Mouse (Mus musculus) neural tube, embryonic 15.5 days (tissue): ENCODE results near the gene Actbl2. TPM values are rescaled to one million over a fixed set of nuclear protein-coding genes. Genes with fewer than 3 reads are reported as not detected.

Source experiments
- ATAC-seq: fragments of 200-750 bp; cut with Nextera tagmentation; 2 replicates; pipeline ENCODE4 v1.8.0; 2017; ENCODE audit warnings: mild to moderate bottlenecking, moderate TSS enrichment, moderate library complexity; ENCODE audit not compliant: low FRiP score
- H3K27ac ChIP-seq: fragments of 300-500 bp; sonication (generic); replicated peaks from 2 replicates; pipeline ENCODE4 v1.5.1; 2015; ENCODE audit warnings: mild to moderate bottlenecking, inconsistent platforms
- H3K27me3 ChIP-seq: fragments of 300-500 bp; sonication (generic); replicated peaks from 2 replicates; pipeline ENCODE4 v1.6.1; 2015; ENCODE audit warnings: inconsistent platforms
- H3K36me3 ChIP-seq: fragments of 300-500 bp; sonication (generic); 2 replicates; pipeline ENCODE4 v1.6.1; 2015; ENCODE audit warnings: inconsistent platforms
- H3K4me1 ChIP-seq: fragments of 300-500 bp; sonication (generic); 2 replicates; pipeline ENCODE4 v1.6.1; 2015; ENCODE audit warnings: inconsistent platforms
- H3K4me2 ChIP-seq: fragments of 300-500 bp; sonication (generic); 2 replicates; pipeline ENCODE4 v1.6.1; 2015; ENCODE audit warnings: inconsistent platforms, mild to moderate bottlenecking, moderate library complexity
- H3K4me3 ChIP-seq: fragments of 300-500 bp; sonication (generic); replicated peaks from 2 replicates; pipeline ENCODE4 v1.5.1; 2015; ENCODE audit warnings: mild to moderate bottlenecking, inconsistent platforms
- H3K9ac ChIP-seq: fragments of 300-500 bp; sonication (generic); replicated peaks from 2 replicates; pipeline ENCODE4 v1.6.1; 2015; ENCODE audit warnings: mild to moderate bottlenecking, inconsistent platforms
- H3K9me3 ChIP-seq: fragments of 300-500 bp; sonication (generic); replicated peaks from 2 replicates; pipeline ENCODE4 v1.6.1; 2016; ENCODE audit warnings: inconsistent platforms
- WGBS: fragments of 180-500 bp; shearing (Covaris S2); methylation state at CpG from one replicate; pipeline ENCODE4 v1.1.7; 2015; ENCODE audit warnings: mixed read lengths; 5-methylcytosine and 5-hydroxymethylcytosine counted together
- polyA plus RNA-seq: library from polyadenylated mRNA; unstranded; fragments of >200 nt; fragmentation: Nextera tagmentation; extraction: Ambion mirVana; gene quantifications from 2 replicates; pipeline ENCODE4 v1.2.1, GENCODE M21; 2015

Gene Actbl2
- polyA plus RNA-seq, 1 experiment from 2014 or later: not detected

- Histone ChIP-seq H3K4me1 (peaks cover 3% of the 10 kb centered on the region), H3K9ac (no peak overlapping the region), H3K9me3 (no peaks in the 10 kb centered on the region), H3K36me3 (no peaks in the 10 kb centered on the region), H3K27ac (no peak overlapping the region), H3K4me3 (no peak overlapping the region), H3K4me2 (no peak overlapping the region), H3K27me3 (no peaks in the 10 kb centered on the region)
- no peak for ATAC-seq
- 95% methylated on average over 5 of the region's 5 CpGs for WGBS
Observed at GRCm38 (mm10) chr13:111304736-111305135, 49.9 kb downstream of the Actbl2 start.

Other genes with a start within 250 kb of the Actbl2 start
- gene Gpbp1, start 235.1 kb downstream of the Actbl2 start, polyA plus RNA-seq: 80.8 and 84.0 TPM in 2 replicates